Mouse (Mus musculus) hindbrain, embryonic 14.5 days (tissue): ENCODE results near the gene Cabp2. TPM values are rescaled to one million over a fixed set of nuclear protein-coding genes. Genes with fewer than 3 reads are reported as not detected.

Experiments
- ATAC-seq: fragments of 200-750 bp; cut with Nextera tagmentation; 2 replicates; pipeline ENCODE4 v1.8.0; 2017; ENCODE audit warnings: moderate number of reproducible peaks, mild to moderate bottlenecking, moderate TSS enrichment, moderate library complexity; ENCODE audit not compliant: low FRiP score
- DNase-seq: peaks from one replicate; pipeline ENCODE4 v3.0.0-alpha.2; 2015; ENCODE audit warnings: low spot score
- H3K27ac ChIP-seq: fragments of 300-500 bp; sonication (generic); 2 replicates; pipeline ENCODE4 v1.5.1; 2014; ENCODE audit warnings: mild to moderate bottlenecking, moderate library complexity
- H3K27me3 ChIP-seq: fragments of 300-500 bp; sonication (generic); 2 replicates; pipeline ENCODE4 v1.6.1; 2014; ENCODE audit warnings: mild to moderate bottlenecking, low read length, mixed read lengths; ENCODE audit not compliant: control insufficient read depth, insufficient read depth
- H3K36me3 ChIP-seq: fragments of 300-500 bp; sonication (generic); replicated peaks from 2 replicates; pipeline ENCODE4 v1.6.1; 2014; ENCODE audit not compliant: control insufficient read depth, insufficient read depth
- H3K4me1 ChIP-seq: fragments of 300-500 bp; sonication (generic); replicated peaks from 2 replicates; pipeline ENCODE4 v1.6.1; 2014; ENCODE audit warnings: antibody characterized with exemption, low read length, mixed read lengths; ENCODE audit not compliant: control insufficient read depth, insufficient read depth
- H3K4me2 ChIP-seq: fragments of 300-500 bp; sonication (generic); replicated peaks from 2 replicates; pipeline ENCODE4 v1.6.1; 2014; ENCODE audit warnings: mild to moderate bottlenecking, moderate library complexity
- H3K4me3 ChIP-seq: fragments of 300-500 bp; sonication (generic); replicated peaks from 2 replicates; pipeline ENCODE4 v1.5.1; 2014; ENCODE audit warnings: mild to moderate bottlenecking, low read length
- H3K9ac ChIP-seq: fragments of 300-500 bp; sonication (generic); 2 replicates; pipeline ENCODE4 v1.6.1; 2014
- H3K9me3 ChIP-seq: fragments of 300-500 bp; sonication (generic); 2 replicates; pipeline ENCODE4 v1.6.1; 2016; ENCODE audit warnings: low read length; ENCODE audit not compliant: control insufficient read depth
- whole genome bisulfite sequencing: fragments of 180-500 bp; shearing (Covaris S2); extraction: QIAGEN DNeasy Blood & Tissue Kit; methylation state at CpG from one replicate; pipeline ENCODE4 v1.1.7; 2014; 5-methylcytosine and 5-hydroxymethylcytosine counted together
- polyA plus RNA-seq: library from polyadenylated mRNA; unstranded; fragments of >200 nt; fragmentation: Nextera tagmentation; extraction: Ambion mirVana; gene quantifications from 2 replicates; pipeline ENCODE4 v1.2.1, GENCODE M21; 2014

Cabp2 gene
- polyA plus RNA-seq, 1 experiment from 2014 or later, result not detected

- DNase-seq (no peak), ATAC-seq (no peak)
- no peak overlapping the region for H3K9ac ChIP-seq
- no peak overlapping the region for H3K4me3 ChIP-seq
- no peaks in the 10 kb centered on the region for H3K27me3 ChIP-seq
- H3K27ac ChIP-seq, result no peak overlapping the region
- whole genome bisulfite sequencing, result 89% methylated on average over 5 of the region's 5 CpGs
- no peaks in the 10 kb centered on the region for H3K4me1 ChIP-seq
- no peaks in the 10 kb centered on the region for H3K9me3 ChIP-seq
- H3K36me3 ChIP-seq, result no peaks in the 10 kb centered on the region
- H3K4me2 ChIP-seq, result no peak overlapping the region
Measured at GRCm38 (mm10) chr19:4054613-4055012, 26.8 kb upstream of the Cabp2 start.

GRCm38 (mm10) chr19:4055216-4055946, 26.0 kb upstream of the Cabp2 start:
- Histone ChIP-seq H3K27ac (no peak overlapping the region), H3K27me3 (no peaks in the 10 kb centered on the region), H3K9ac (no peak overlapping the region), H3K4me2 (no peak overlapping the region), H3K36me3 (no peaks in the 10 kb centered on the region), H3K9me3 (no peaks in the 10 kb centered on the region), H3K4me3 (no peak overlapping the region), H3K4me1 (no peaks in the 10 kb centered on the region)
- DNase-seq (no peak), ATAC-seq (no peak)
- 78% methylated on average over 8 of the region's 8 CpGs for WGBS

GRCm38 (mm10) chr19:4055947-4056693, 25.3 kb upstream of the Cabp2 start:
- 71% methylated on average over 15 of the region's 15 CpGs for WGBS
- ATAC-seq, result no peak
- no peak overlapping the region for H3K4me3 ChIP-seq

GRCm38 (mm10) chr19:4056727-4057126, 24.7 kb upstream of the Cabp2 start:
- no peak for ATAC-seq
- no peak overlapping the region for H3K27ac ChIP-seq
- H3K27me3 ChIP-seq, result no peaks in the 10 kb centered on the region
- no peak overlapping the region for H3K4me2 ChIP-seq
- no peak overlapping the region for H3K4me3 ChIP-seq
- H3K36me3 ChIP-seq, result no peaks in the 10 kb centered on the region
- no peak for DNase-seq
- no peaks in the 10 kb centered on the region for H3K4me1 ChIP-seq
- no peak overlapping the region for H3K9ac ChIP-seq
- no peaks in the 10 kb centered on the region for H3K9me3 ChIP-seq
- whole genome bisulfite sequencing, result 34% methylated on average over 4 of the region's 4 CpGs

More at GRCm38 (mm10) chr19:4055947-4056693, 25.3 kb upstream of the Cabp2 start:
- Histone ChIP-seq H3K27me3 (no peaks in the 10 kb centered on the region), H3K27ac (no peak overlapping the region), H3K36me3 (no peaks in the 10 kb centered on the region), H3K9me3 (no peaks in the 10 kb centered on the region), H3K4me1 (no peaks in the 10 kb centered on the region), H3K9ac (no peak overlapping the region), H3K4me2 (no peak overlapping the region)
- no peak for DNase-seq

- no peak for ATAC-seq
- H3K4me3 ChIP-seq, result no peak overlapping the region
- 86% methylated on average over 13 of the region's 13 CpGs for WGBS
- H3K4me1 ChIP-seq, result no peaks in the 10 kb centered on the region
- no peak for DNase-seq
- H3K27me3 ChIP-seq, result no peaks in the 10 kb centered on the region
- no peaks in the 10 kb centered on the region for H3K9me3 ChIP-seq
- no peak overlapping the region for H3K4me2 ChIP-seq
- H3K27ac ChIP-seq, result no peak overlapping the region
- H3K36me3 ChIP-seq, result no peaks in the 10 kb centered on the region
- H3K9ac ChIP-seq, result no peak overlapping the region
Measured at GRCm38 (mm10) chr19:4057389-4057788, 24.0 kb upstream of the Cabp2 start.

GRCm38 (mm10) chr19:4057962-4058361, 23.4 kb upstream of the Cabp2 start:
- Histone ChIP-seq H3K9me3 (no peaks in the 10 kb centered on the region), H3K4me3 (no peak overlapping the region), H3K4me1 (no peaks in the 10 kb centered on the region), H3K36me3 (no peaks in the 10 kb centered on the region), H3K9ac (no peak overlapping the region), H3K4me2 (no peak overlapping the region), H3K27me3 (no peaks in the 10 kb centered on the region), H3K27ac (no peak overlapping the region)
- 96% methylated on average over 7 of the region's 7 CpGs for WGBS
- ATAC-seq (no peak), DNase-seq (no peak)

GRCm38 (mm10) chr19:4058581-4058980, 22.8 kb upstream of the Cabp2 start:
- no peak overlapping the region for H3K4me3 ChIP-seq
- no peak overlapping the region for H3K9ac ChIP-seq
- H3K9me3 ChIP-seq, result no peaks in the 10 kb centered on the region
- H3K36me3 ChIP-seq, result no peaks in the 10 kb centered on the region
- WGBS, result 88% methylated on average over 5 of the region's 5 CpGs
- DNase-seq (no peak), ATAC-seq (no peak)
- H3K4me2 ChIP-seq, result no peak overlapping the region
- no peak overlapping the region for H3K27ac ChIP-seq
- H3K4me1 ChIP-seq, result no peaks in the 10 kb centered on the region
- H3K27me3 ChIP-seq, result no peaks in the 10 kb centered on the region

GRCm38 (mm10) chr19:4059069-4059740, 22.2 kb upstream of the Cabp2 start, which contains the start of gene Gstp3:
Gene Gstp3 (minus strand): TSS chr19:4059569.
- ATAC-seq, result no peak
- no peaks in the 10 kb centered on the region for H3K36me3 ChIP-seq
- no peaks in the 10 kb centered on the region for H3K27me3 ChIP-seq
- no peaks in the 10 kb centered on the region for H3K4me1 ChIP-seq
- WGBS, result 84% methylated on average over 15 of the region's 15 CpGs
- no peak within 1 kb of the TSS for H3K4me3 ChIP-seq
- no peaks in the 10 kb centered on the region for H3K9me3 ChIP-seq
- no peak for DNase-seq
- no peak within 1 kb of the TSS for H3K9ac ChIP-seq
- no peak within 1 kb of the TSS for H3K27ac ChIP-seq
- no peak within 1 kb of the TSS for H3K4me2 ChIP-seq
